Mouse (Mus musculus) C2C12 (cell line): ENCODE measurements around the gene Oit3.

Experiments
- CEBPB ChIP-seq: IDR thresholded peaks from one replicate; pipeline ENCODE4 v1.6.1; 2011; ENCODE audit warnings: low read depth, mild to moderate bottlenecking, control low read depth, moderate library complexity
- CTCF ChIP-seq: IDR thresholded peaks from one replicate; pipeline ENCODE4 v1.5.1; 2011; ENCODE audit not compliant: control insufficient read depth, insufficient read depth, insufficient read length
- FOSL1 ChIP-seq: IDR thresholded peaks from one replicate; pipeline ENCODE4 v1.8.0; 2011; ENCODE audit warnings: mild to moderate bottlenecking, low read length; ENCODE audit not compliant: poor library complexity, insufficient read depth, severe bottlenecking
- MYOD1 ChIP-seq: IDR thresholded peaks from one replicate; pipeline ENCODE4 v1.6.1; 2011; ENCODE audit warnings: low read depth; ENCODE audit not compliant: control insufficient read depth, insufficient read length
- MYOG ChIP-seq: IDR thresholded peaks from one replicate; pipeline ENCODE4 v1.6.1; 2011; ENCODE audit not compliant: control insufficient read depth, insufficient read length; ENCODE audit errors: extremely low read depth
- USF1 ChIP-seq: IDR thresholded peaks from one replicate; pipeline ENCODE4 v1.6.1; 2011; ENCODE audit warnings: low read depth, mild to moderate bottlenecking, control low read depth, moderate library complexity

DNA sequence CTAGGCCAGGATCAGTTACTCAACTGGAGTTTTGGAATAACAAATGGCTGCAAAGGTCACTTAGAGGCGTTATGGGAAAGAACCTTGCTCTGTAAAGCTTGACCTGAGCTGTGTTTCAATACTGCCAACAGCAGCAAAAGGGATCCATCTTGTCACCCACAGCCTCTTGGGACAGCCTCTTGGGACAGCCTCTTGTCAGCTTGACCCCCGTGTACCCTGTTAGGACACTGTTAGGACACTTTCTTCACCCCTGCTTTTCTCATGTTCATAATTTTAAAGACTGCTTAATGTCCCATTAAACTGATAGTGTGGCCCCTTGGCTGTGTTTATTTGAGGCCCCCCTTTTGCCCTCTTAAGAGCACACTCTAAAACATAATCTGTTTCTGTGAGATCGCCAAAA, 17.1 kb downstream of the Oit3 start:
- TF ChIP-seq CTCF, result no peak
- TF ChIP-seq FOSL1, result no peak
- TF ChIP-seq MYOD1, result no peak
- TF ChIP-seq MYOG, result no peak
- no peak for TF ChIP-seq USF1
- TF ChIP-seq CEBPB, result no peak
